ENCODE assay signal across 30 mouse cellular contexts in the genomic region with DNA sequence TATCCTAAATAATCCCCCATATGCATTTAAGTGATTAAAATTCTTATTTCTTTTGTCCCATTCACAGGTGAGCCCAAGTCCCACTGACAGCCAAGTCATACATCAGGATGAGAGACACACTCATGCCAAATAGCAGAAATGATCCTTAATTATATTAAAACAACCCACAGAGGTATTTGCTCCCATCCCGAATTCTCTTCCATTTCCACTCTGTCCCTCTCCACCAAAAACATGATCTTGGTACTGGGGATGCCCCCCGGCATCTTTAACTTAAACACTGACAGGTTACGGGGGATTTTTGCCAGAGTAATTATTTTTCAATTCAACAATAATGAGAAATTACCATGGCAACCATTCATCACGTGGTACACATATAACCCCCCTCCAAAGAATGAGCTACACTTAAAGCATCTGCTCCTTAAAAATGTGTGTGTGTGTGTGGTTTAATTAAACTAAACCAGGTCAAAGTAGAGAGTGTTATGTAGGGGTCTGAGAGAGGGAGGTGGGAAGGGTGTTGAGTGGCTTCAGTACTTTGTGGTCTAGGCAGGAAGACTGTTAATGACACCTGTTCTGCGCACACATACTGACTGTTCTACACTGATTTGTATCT.
DNase-seq lines count a peak whose midpoint lies in the region; ATAC-seq lines count a peak whose summit lies in the region.
"Had no signal": no experiment of that assay in that cellular context is flagged by ENCODE, and none has a peak within 500 bp of the region (broad histone marks: within the 10 kb centered on the region; RNA-seq: fewer than 3 reads in every experiment).

No protein-coding gene starts in this region.

- H3K9ac ChIP-seq in hindbrain, embryonic 14.5 days: no peak overlapping the region
- no peak overlapping the region for H3K9ac ChIP-seq in hindbrain, embryonic 12.5 days
- no peak overlapping the region for H3K9ac ChIP-seq in midbrain, embryonic 13.5 days (replicated peaks)
- H3K9ac ChIP-seq in forebrain, embryonic 15.5 days (replicated peaks): no peak overlapping the region
- H3K9ac ChIP-seq in midbrain, embryonic 16.5 days (ENCODE audit: low read depth, low read length): peak overlapping the region; percentile 28; the same call in 1 of the 2 replicates
- H3K9ac ChIP-seq: embryonic facial prominence, embryonic 13.5 days; liver, embryonic 12.5 days; liver, postnatal 0 days; neural tube, embryonic 12.5 days had no signal

- no peaks in the 10 kb centered on the region for H3K36me3 ChIP-seq in hindbrain, embryonic 14.5 days (replicated peaks; ENCODE audit: control insufficient read depth, insufficient read depth)
- no peaks in the 10 kb centered on the region for H3K36me3 ChIP-seq in hindbrain, embryonic 12.5 days
- no peaks in the 10 kb centered on the region for H3K36me3 ChIP-seq in midbrain, embryonic 13.5 days
- no peaks in the 10 kb centered on the region for H3K36me3 ChIP-seq in midbrain, embryonic 10.5 days
- H3K36me3 ChIP-seq in forebrain, embryonic 15.5 days: no peaks in the 10 kb centered on the region
- no peaks in the 10 kb centered on the region for H3K36me3 ChIP-seq in midbrain, embryonic 16.5 days (ENCODE audit: control insufficient read depth, insufficient read depth, low read length)
- H3K36me3 ChIP-seq: embryonic facial prominence, embryonic 13.5 days; heart, embryonic 10.5 days; liver, embryonic 12.5 days; neural tube, embryonic 12.5 days had no signal

- H3K4me2 ChIP-seq in hindbrain, embryonic 14.5 days (replicated peaks): no peak overlapping the region
- H3K4me2 ChIP-seq in hindbrain, embryonic 12.5 days (replicated peaks): no peak overlapping the region
- no peak overlapping the region for H3K4me2 ChIP-seq in midbrain, embryonic 13.5 days (replicated peaks)
- no peak overlapping the region; the same call in 1 of the 2 replicates for H3K4me2 ChIP-seq in forebrain, embryonic 15.5 days (replicated peaks)
- peak overlapping the region; percentile 4; the same call in 1 of the 2 replicates for H3K4me2 ChIP-seq in midbrain, embryonic 16.5 days (ENCODE audit: low read length)
- H3K4me2 ChIP-seq: embryonic facial prominence, embryonic 13.5 days; liver, embryonic 12.5 days; neural tube, embryonic 12.5 days had no signal

- no peak overlapping the region for H3K4me3 ChIP-seq in hindbrain, embryonic 14.5 days (replicated peaks; ENCODE audit: low read length)
- no peak overlapping the region for H3K4me3 ChIP-seq in hindbrain, embryonic 12.5 days
- no peak overlapping the region for H3K4me3 ChIP-seq in midbrain, embryonic 13.5 days (replicated peaks)
- H3K4me3 ChIP-seq in midbrain, embryonic 10.5 days: no peak overlapping the region
- H3K4me3 ChIP-seq in forebrain, embryonic 15.5 days: no peak overlapping the region
- no peak overlapping the region for H3K4me3 ChIP-seq in midbrain, embryonic 16.5 days (ENCODE audit: low read depth, low read length)
- H3K4me3 ChIP-seq: embryonic facial prominence, embryonic 13.5 days; heart, embryonic 10.5 days; layer of hippocampus, adult 2 months; liver, embryonic 12.5 days; megakaryocyte, embryonic 14.5 days; neural tube, embryonic 12.5 days had no signal

- no peaks in the 10 kb centered on the region for H3K9me3 ChIP-seq in hindbrain, embryonic 14.5 days (ENCODE audit: control insufficient read depth, low read length)
- H3K9me3 ChIP-seq in hindbrain, embryonic 12.5 days (replicated peaks): no peaks in the 10 kb centered on the region
- no peaks in the 10 kb centered on the region for H3K9me3 ChIP-seq in midbrain, embryonic 13.5 days
- H3K9me3 ChIP-seq in midbrain, embryonic 10.5 days (replicated peaks): no peaks in the 10 kb centered on the region
- no peaks in the 10 kb centered on the region for H3K9me3 ChIP-seq in forebrain, embryonic 15.5 days
- no peaks in the 10 kb centered on the region for H3K9me3 ChIP-seq in midbrain, embryonic 16.5 days (replicated peaks; ENCODE audit: control insufficient read depth, low read length, poor library complexity, severe bottlenecking)
- H3K9me3 ChIP-seq: embryonic facial prominence, embryonic 13.5 days; heart, embryonic 10.5 days; liver, embryonic 12.5 days; megakaryocyte, embryonic 14.5 days; neural tube, embryonic 12.5 days had no signal

- H3K27me3 ChIP-seq in hindbrain, embryonic 14.5 days (ENCODE audit: control insufficient read depth, insufficient read depth, low read length): no peaks in the 10 kb centered on the region
- no peaks in the 10 kb centered on the region for H3K27me3 ChIP-seq in hindbrain, embryonic 12.5 days
- no peaks in the 10 kb centered on the region for H3K27me3 ChIP-seq in midbrain, embryonic 13.5 days
- H3K27me3 ChIP-seq in midbrain, embryonic 10.5 days (ENCODE audit: low read depth, poor library complexity, severe bottlenecking): no peaks in the 10 kb centered on the region
- H3K27me3 ChIP-seq in forebrain, embryonic 15.5 days: no peaks in the 10 kb centered on the region
- H3K27me3 ChIP-seq in midbrain, embryonic 16.5 days (ENCODE audit: control insufficient read depth, insufficient read depth, low read depth, low read length): no peaks in the 10 kb centered on the region
- H3K27me3 ChIP-seq: embryonic facial prominence, embryonic 13.5 days; liver, embryonic 12.5 days; megakaryocyte, embryonic 14.5 days; neural tube, embryonic 12.5 days had no signal

- no peak overlapping the region for H3K27ac ChIP-seq in hindbrain, embryonic 14.5 days
- no peak overlapping the region for H3K27ac ChIP-seq in hindbrain, embryonic 12.5 days
- peak overlapping the region; percentile 39; the same call in 1 of the 2 replicates for H3K27ac ChIP-seq in midbrain, embryonic 13.5 days
- H3K27ac ChIP-seq in midbrain, embryonic 10.5 days (replicated peaks): no peak overlapping the region
- H3K27ac ChIP-seq in forebrain, embryonic 15.5 days (replicated peaks): peak overlapping the region; percentile 67
- H3K27ac ChIP-seq in midbrain, embryonic 16.5 days (ENCODE audit: low read length): peak overlapping the region; percentile 79
- H3K27ac ChIP-seq: embryonic facial prominence, embryonic 13.5 days; heart, embryonic 10.5 days; layer of hippocampus, adult 2 months; liver, embryonic 12.5 days; neural tube, embryonic 12.5 days; stomach, postnatal 0 days had no signal

- 60% methylated on average over 5 of the region's 5 CpGs for WGBS in hindbrain, embryonic 14.5 days
- 76% methylated on average over 5 of the region's 5 CpGs for WGBS in hindbrain, embryonic 12.5 days
- 56% methylated on average over 5 of the region's 5 CpGs for whole genome bisulfite sequencing in midbrain, embryonic 13.5 days
- 90% methylated on average over 5 of the region's 5 CpGs for WGBS in midbrain, embryonic 10.5 days
- WGBS in forebrain, embryonic 15.5 days: 34% methylated on average over 5 of the region's 5 CpGs
- 39% methylated on average over 5 of the region's 5 CpGs for WGBS in midbrain, embryonic 16.5 days

- peaks cover 4% of the 10 kb centered on the region; the same call in 1 of the 2 replicates for H3K4me1 ChIP-seq in hindbrain, embryonic 14.5 days (replicated peaks; ENCODE audit: control insufficient read depth, insufficient read depth, low read length)
- H3K4me1 ChIP-seq in hindbrain, embryonic 12.5 days: no peaks in the 10 kb centered on the region
- peaks cover 15% of the 10 kb centered on the region; the same call in 1 of the 2 replicates for H3K4me1 ChIP-seq in midbrain, embryonic 13.5 days (replicated peaks)
- peaks cover 4% of the 10 kb centered on the region; the same call in 1 of the 2 replicates for H3K4me1 ChIP-seq in midbrain, embryonic 10.5 days
- peaks cover 28% of the 10 kb centered on the region for H3K4me1 ChIP-seq in forebrain, embryonic 15.5 days
- H3K4me1 ChIP-seq in midbrain, embryonic 16.5 days (ENCODE audit: control insufficient read depth, insufficient read depth, low read length): peaks cover 17% of the 10 kb centered on the region
- H3K4me1 ChIP-seq: liver, embryonic 12.5 days; megakaryocyte, embryonic 14.5 days; neural tube, embryonic 12.5 days had no signal

- DNase-seq in hindbrain, embryonic 14.5 days (ENCODE audit: low spot score): no peak
- no peak for DNase-seq in midbrain, embryonic 10.5 days (ENCODE audit: low spot score)
- no peak for DNase-seq in adipocyte (ENCODE audit: low spot score)
- no peak for DNase-seq in lung, adult 18-20 months
- DNase-seq: adrenal gland, postnatal 25 days; cerebellum, adult 18-20 months; cerebellum, postnatal 10 days; gastrocnemius, postnatal 10 days; heart, postnatal 36 days; kidney, adult 18-20 months; kidney, postnatal 36 days; left cerebral cortex, postnatal 4 days; liver, postnatal 0 days; lung, postnatal 4 days; right cerebral cortex, postnatal 4 days; thymus, adult 18-20 months; thymus, postnatal 4 days had no signal

- ATAC-seq in hindbrain, embryonic 14.5 days (ENCODE audit: low FRiP score): peak; percentile 40; the same call in 1 of the 2 replicates
- no peak; the same call in 1 of the 2 replicates for ATAC-seq in hindbrain, embryonic 12.5 days (ENCODE audit: low FRiP score)
- ATAC-seq in midbrain, embryonic 13.5 days: peak; percentile 55
- peak; percentile 68 for ATAC-seq in forebrain, embryonic 15.5 days (replicated peaks)
- ATAC-seq in midbrain, embryonic 16.5 days: peak; percentile 69
- ATAC-seq: liver, embryonic 12.5 days; liver, postnatal 0 days; lung, postnatal 0 days; Patski had no signal

Comparison
In these comparisons a context has a peak if more than half of its experiments do, and no peak if none do; other contexts are left out.
1. H3K27ac ChIP-seq: peak in midbrain, embryonic 13.5 days (single experiment), forebrain, embryonic 15.5 days (single experiment) and midbrain, embryonic 16.5 days (single experiment); none in hindbrain, embryonic 14.5 days (single experiment), hindbrain, embryonic 12.5 days (single experiment) and midbrain, embryonic 10.5 days (single experiment).